Mouse (Mus musculus) myocyte (in vitro differentiated cells): ENCODE results near the gene Son.

Experiments
- CEBPB ChIP-seq: IDR thresholded peaks from 2 replicates; pipeline ENCODE4 v1.6.1; 2011; ENCODE audit warnings: mild to moderate bottlenecking, moderate library complexity; ENCODE audit not compliant: poor library complexity, insufficient read depth, severe bottlenecking
- E2F4 ChIP-seq: IDR thresholded peaks from one replicate; pipeline ENCODE4 v1.6.1; 2011; ENCODE audit warnings: mild to moderate bottlenecking, control low read depth, moderate library complexity; ENCODE audit not compliant: insufficient read depth
- MAX ChIP-seq: IDR thresholded peaks from one replicate; pipeline ENCODE4 v1.6.1; 2011; ENCODE audit warnings: low read depth, mild to moderate bottlenecking, control low read depth
- MYOD1 ChIP-seq, 3 experiments: IDR thresholded peaks; one replicate each; pipeline ENCODE4 v1.6.1; 2011; ENCODE audit warnings: control low read depth in 2 of 3, low read depth in 2 of 3, mild to moderate bottlenecking in 2 of 3, moderate library complexity in 1 of 3; ENCODE audit not compliant: insufficient read length in 2 of 3, control insufficient read depth in 1 of 3
- MYOG ChIP-seq, 3 experiments: IDR thresholded peaks; one replicate each; pipeline ENCODE4 v1.6.1; 2011; ENCODE audit warnings: control low read depth in 2 of 3, low read depth in 2 of 3, mild to moderate bottlenecking in 2 of 3; ENCODE audit not compliant: insufficient read length in 2 of 3, control insufficient read depth in 1 of 3, insufficient read depth in 1 of 3
- POLR2A ChIP-seq: IDR thresholded peaks from one replicate; pipeline ENCODE4 v1.6.1; 2011; ENCODE audit warnings: low read depth, mild to moderate bottlenecking, control low read depth, moderate library complexity; ENCODE audit not compliant: insufficient read length
- POLR2AphosphoS2 ChIP-seq: IDR thresholded peaks from one replicate; pipeline ENCODE4 v1.6.1; 2011; ENCODE audit warnings: low read depth, control low read depth; ENCODE audit not compliant: insufficient read length
- SRF ChIP-seq: IDR thresholded peaks from one replicate; pipeline ENCODE4 v1.6.1; 2011; ENCODE audit warnings: low read depth; ENCODE audit not compliant: control insufficient read depth, insufficient read length
- TCF12 ChIP-seq: IDR thresholded peaks from one replicate; pipeline ENCODE4 v1.6.1; 2011; ENCODE audit warnings: mild to moderate bottlenecking, control low read depth; ENCODE audit not compliant: poor library complexity, insufficient read depth, severe bottlenecking
- USF1 ChIP-seq: IDR thresholded peaks from one replicate; pipeline ENCODE4 v1.6.1; 2011; ENCODE audit warnings: low read depth, mild to moderate bottlenecking, control low read depth, moderate library complexity

DNA sequence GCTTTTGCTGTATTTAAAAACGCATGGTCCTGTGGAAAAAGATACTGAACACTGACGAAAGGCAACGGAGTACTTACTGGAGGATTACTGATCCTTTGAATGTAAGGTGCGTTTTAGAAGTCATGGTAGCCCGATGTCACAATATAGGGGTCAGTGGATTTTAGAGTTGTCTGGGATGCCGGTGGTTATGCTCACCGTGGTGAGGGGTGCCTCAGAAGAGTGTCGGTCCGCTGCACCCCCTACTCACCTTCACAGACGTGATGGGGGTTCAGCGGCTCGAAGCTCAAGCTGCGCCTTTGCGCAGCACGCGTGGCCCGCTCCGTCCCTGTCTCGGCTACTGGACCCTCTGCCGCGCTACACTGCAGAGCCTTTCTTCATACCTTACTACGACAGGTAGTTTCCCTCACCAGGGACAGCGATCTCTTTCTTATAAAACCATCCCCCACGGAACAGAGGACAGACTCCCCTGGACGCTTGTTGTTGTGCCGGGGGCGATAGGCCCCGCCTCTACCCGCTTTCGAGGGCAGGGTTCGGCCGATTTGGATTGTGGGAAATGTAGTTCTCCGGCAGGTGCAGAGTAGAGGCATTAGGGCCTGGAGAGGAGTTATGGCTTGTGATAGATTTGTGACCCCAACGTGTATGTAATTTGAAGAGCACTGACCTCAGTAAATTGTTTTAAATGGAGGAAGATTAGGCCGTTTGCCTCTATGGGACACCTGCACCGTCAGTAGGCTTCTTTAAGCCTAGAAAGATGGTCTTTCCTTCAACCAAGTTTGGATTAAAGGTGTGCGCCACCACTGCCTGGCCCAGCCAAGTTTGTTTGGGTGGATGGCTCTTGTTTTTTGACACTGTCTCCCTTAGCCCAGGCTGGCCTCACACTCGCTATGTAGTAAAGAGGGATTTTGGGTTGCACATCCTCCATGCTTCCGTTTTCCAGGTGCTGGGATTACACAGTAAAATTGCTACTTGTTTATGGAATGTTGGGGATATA, 28.5 kb upstream of the Son start, which contains the start of gene Dnajc28:
- TF ChIP-seq TCF12 (no peak), MAX (no peak), POLR2A (no peak), CEBPB (no peak), MYOG (IDR thresholded peaks at IDR 0.05; ENCODE audit: control insufficient read depth in 1 of 3, insufficient read depth in 1 of 3, insufficient read length in 2 of 3, low read depth in 2 of 3) (no peak), POLR2AphosphoS2 (no peak), USF1 (no peak), E2F4 (no peak), MYOD1 (IDR thresholded peaks at IDR 0.05; ENCODE audit: control insufficient read depth in 1 of 3, insufficient read length in 2 of 3, low read depth in 2 of 3) (no peak), SRF (no peak)
